Mouse (Mus musculus): Measurements from ENCODE around the gene Hrg.
"Not testable (repeated sequence)": the region's sequence is repeated elsewhere in the genome, so short reads cannot be mapped to it uniquely, and the experiment has no call there.

The Hrg gene

DNA sequence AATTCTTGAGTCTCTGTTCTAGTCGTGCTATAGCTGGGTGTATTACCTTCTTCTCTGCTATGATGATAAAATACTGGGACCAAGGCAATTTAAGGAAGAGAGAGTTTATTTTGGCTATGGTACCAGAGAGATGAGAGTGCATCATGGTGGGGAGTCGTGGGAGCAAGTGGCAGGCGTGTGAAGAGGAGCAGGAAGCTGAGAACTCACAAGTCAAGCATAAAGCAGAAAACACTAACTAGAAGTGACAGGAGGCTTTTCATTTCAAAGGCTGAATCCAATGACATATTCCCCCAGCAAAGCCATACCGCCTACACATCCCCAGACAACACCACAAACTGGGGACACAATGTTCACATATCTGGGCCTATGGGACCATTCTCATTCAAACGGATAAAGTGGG lies 11.4 kb downstream of the Hrg start:
- no peak for DNase-seq

DNA sequence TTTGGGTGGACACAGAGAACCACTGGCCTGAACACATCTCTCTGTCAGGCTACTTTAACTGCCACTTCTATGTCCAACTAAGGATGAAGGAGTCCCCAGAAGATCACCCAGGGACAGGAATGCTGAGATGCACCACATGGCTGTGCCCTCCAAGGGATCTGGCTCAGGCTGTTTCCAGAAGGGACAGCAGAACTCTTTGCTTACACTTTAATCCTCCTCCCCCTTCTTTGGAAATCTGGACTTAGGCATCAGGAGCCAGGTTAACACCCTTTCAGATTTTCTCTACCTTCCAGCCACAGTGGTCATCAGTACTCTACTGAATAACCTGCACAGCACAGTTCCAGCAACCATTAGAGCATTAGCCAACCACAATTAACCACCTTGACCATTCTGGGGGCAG lies 12.4 kb downstream of the Hrg start:
- no peak for DNase-seq

DNA sequence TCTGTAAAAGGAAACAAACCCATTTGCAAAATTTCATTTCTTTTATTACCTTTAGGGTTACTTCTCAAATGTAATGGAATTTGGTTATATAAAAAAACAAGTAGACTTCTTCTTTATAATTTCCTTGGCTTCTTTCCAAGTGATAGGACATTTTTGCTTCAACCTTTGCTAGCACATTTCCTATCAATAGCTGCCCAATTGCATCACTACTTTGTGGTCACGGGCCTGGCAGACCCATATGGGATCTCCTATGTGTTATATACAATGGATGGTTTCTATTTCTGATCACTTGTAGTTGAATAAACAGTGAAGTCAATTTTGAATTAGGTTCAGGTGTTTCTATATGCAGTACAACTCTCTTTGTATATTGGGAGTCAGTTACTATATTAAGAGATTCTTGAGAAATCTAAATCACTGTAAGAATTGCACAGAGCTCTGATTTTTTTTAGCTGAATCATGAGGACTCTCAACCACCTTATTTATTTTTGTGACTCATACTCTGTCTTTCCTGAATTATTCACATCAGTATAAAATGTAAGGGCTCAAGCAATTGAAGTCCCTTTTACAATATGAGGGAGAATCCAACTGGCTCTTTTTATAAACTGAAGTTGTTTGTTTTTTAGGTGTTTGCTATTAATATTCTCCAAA lies 16.6 kb downstream of the Hrg start:
- no peak for DNase-seq

DNA sequence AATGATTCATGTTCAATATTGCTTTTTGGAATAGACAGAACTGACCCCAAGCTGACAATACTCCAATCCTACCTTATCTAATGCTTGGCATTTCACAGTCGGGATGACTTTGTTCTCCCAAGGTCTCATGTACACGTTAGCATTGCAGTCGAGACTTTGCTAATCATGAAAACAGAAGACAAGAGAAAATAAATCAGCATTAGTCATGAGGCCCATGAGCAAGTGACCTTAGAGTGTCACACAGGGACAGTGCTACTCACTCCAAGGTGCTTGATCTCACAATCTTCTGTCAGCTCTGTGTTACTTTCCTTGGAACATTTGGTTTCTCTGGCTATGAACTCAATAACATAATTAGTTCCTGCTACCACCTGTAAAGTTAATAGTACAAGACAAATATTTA lies 46.1 kb downstream of the Hrg start:
- DNase-seq = not testable (repeated sequence)

Data from thymus, adult 18-20 months (tissue).